Mouse (Mus musculus) kidney, postnatal 0 days (tissue): Measurements from ENCODE around the gene Ptn. TPM values are rescaled to one million over a fixed set of nuclear protein-coding genes. Genes with fewer than 3 reads are reported as not detected.

Source experiments
- ATAC-seq: fragments of 200-750 bp; cut with Nextera tagmentation; replicated peaks from 2 replicates; pipeline ENCODE4 v1.8.0; 2017; ENCODE audit warnings: low read depth, moderate number of reproducible peaks, moderate TSS enrichment, moderate library complexity; ENCODE audit not compliant: low FRiP score
- DNase-seq: peaks from one replicate; pipeline ENCODE4 v3.0.0-alpha.2; 2016; ENCODE audit warnings: low spot score
- H3K27ac ChIP-seq: fragments of 300-500 bp; sonication (generic); 2 replicates; pipeline ENCODE4 v1.5.1; 2014; ENCODE audit warnings: mild to moderate bottlenecking
- H3K27me3 ChIP-seq: fragments of 300-500 bp; sonication (generic); 2 replicates; pipeline ENCODE4 v1.6.1; 2014; ENCODE audit warnings: low read length, mixed read lengths; ENCODE audit not compliant: insufficient read depth
- H3K36me3 ChIP-seq: fragments of 300-500 bp; sonication (generic); 2 replicates; pipeline ENCODE4 v1.6.1; 2014; ENCODE audit warnings: low read length, mixed read lengths; ENCODE audit not compliant: insufficient read depth
- H3K4me1 ChIP-seq: fragments of 300-500 bp; sonication (generic); replicated peaks from 2 replicates; pipeline ENCODE4 v1.6.1; 2014; ENCODE audit warnings: antibody characterized with exemption, low read length, mixed read lengths; ENCODE audit not compliant: insufficient read depth
- H3K4me2 ChIP-seq: fragments of 300-500 bp; sonication (generic); 2 replicates; pipeline ENCODE4 v1.6.1; 2014; ENCODE audit warnings: mild to moderate bottlenecking, low read length, moderate library complexity, mixed read lengths
- H3K4me3 ChIP-seq: fragments of 300-500 bp; sonication (generic); replicated peaks from 2 replicates; pipeline ENCODE4 v1.5.1; 2014; ENCODE audit warnings: low read depth, low read length
- H3K9ac ChIP-seq: fragments of 300-500 bp; sonication (generic); 2 replicates; pipeline ENCODE4 v1.6.1; 2014; ENCODE audit warnings: low read depth, low read length
- H3K9me3 ChIP-seq: fragments of 300-500 bp; sonication (generic); replicated peaks from 2 replicates; pipeline ENCODE4 v1.6.1; 2016; ENCODE audit warnings: low read length, inconsistent platforms, mixed read lengths
- CTCF ChIP-seq: IDR thresholded peaks from 2 replicates; pipeline ENCODE4 v1.5.1; 2016; ENCODE audit warnings: antibody characterized with exemption, low read depth, mild to moderate bottlenecking, moderate library complexity
- WGBS: fragments of 180-500 bp; shearing (Covaris S2); extraction: QIAGEN DNeasy Blood & Tissue Kit; methylation state at CpG from one replicate; pipeline ENCODE4 v1.1.7; 2014; 5-methylcytosine and 5-hydroxymethylcytosine counted together
- polyA plus RNA-seq: library from polyadenylated mRNA; unstranded; fragments of >200 nt; fragmentation: Nextera tagmentation; extraction: Ambion mirVana; gene quantifications from 2 replicates; pipeline ENCODE4 v1.2.1, GENCODE M21; 2015

The Ptn gene
- polyA plus RNA-seq, 1 experiment from 2014 or later: 449 TPM

DNA sequence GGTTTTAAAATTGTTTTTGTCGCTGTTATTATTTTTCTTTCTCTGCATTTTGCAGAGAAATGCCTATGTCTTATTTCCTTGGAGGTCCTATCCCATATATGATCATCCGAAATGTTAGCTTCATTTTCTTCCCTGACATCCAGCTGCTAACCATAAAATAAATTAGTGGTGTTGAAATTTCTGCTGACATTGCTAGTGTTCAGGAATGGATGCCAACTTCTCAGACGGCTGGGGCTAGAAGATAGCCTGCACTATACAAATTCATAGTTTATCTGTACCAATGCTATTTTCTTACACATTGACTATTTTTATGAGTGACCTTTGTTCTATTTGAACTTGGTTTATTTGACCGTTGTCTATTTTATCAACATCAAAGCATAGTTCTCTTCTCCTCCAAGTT lies 20.8 kb downstream of the Ptn start:
- no peak overlapping the region for H3K27ac ChIP-seq
- no peak overlapping the region for H3K4me3 ChIP-seq
- no peak overlapping the region for H3K4me2 ChIP-seq
- no peaks in the 10 kb centered on the region for H3K9me3 ChIP-seq
- TF ChIP-seq CTCF: no peak
- ATAC-seq (no peak), DNase-seq (no peak)
- no peaks in the 10 kb centered on the region for H3K36me3 ChIP-seq
- no peaks in the 10 kb centered on the region for H3K27me3 ChIP-seq
- H3K4me1 ChIP-seq: 0 out of 2 replicates have a peak, but pooled peaks cover 8% of the 10 kb centered on the region
- H3K9ac ChIP-seq: no peak overlapping the region
- WGBS: 47% methylated on average over 4 of the region's 4 CpGs

GRCm38 (mm10) chr6:36788576-36789191 lies 21.3 kb downstream of the Ptn start:
- H3K4me1 ChIP-seq: 0 out of 2 replicates have a peak, but pooled peaks cover 8% of the 10 kb centered on the region
- H3K27ac ChIP-seq: peak overlapping the region; percentile 47; the same call in 1 of the 2 replicates
- H3K4me3 ChIP-seq: no peak overlapping the region
- H3K9ac ChIP-seq: no peak overlapping the region
- no peaks in the 10 kb centered on the region for H3K36me3 ChIP-seq
- no peaks in the 10 kb centered on the region for H3K27me3 ChIP-seq
- peak overlapping the region; percentile 42 for H3K4me2 ChIP-seq
- peak; percentile 89 for ATAC-seq
- no peaks in the 10 kb centered on the region for H3K9me3 ChIP-seq
- 39% methylated on average over 12 of the region's 12 CpGs for WGBS
- no peak for TF ChIP-seq CTCF
- DNase-seq: peak; percentile 76

GRCm38 (mm10) chr6:36784682-36785208 lies 25.3 kb downstream of the Ptn start:
- TF ChIP-seq CTCF: no peak
- no peaks in the 10 kb centered on the region for H3K27me3 ChIP-seq
- H3K9ac ChIP-seq: no peak overlapping the region
- no peak for ATAC-seq
- no peaks in the 10 kb centered on the region for H3K36me3 ChIP-seq
- 0 out of 2 replicates have a peak, but pooled peaks cover 8% of the 10 kb centered on the region for H3K4me1 ChIP-seq
- WGBS: 46% methylated on average over 3 of the region's 3 CpGs
- DNase-seq: no peak
- H3K4me3 ChIP-seq: no peak overlapping the region
- H3K27ac ChIP-seq: no peak overlapping the region
- H3K4me2 ChIP-seq: no peak overlapping the region
- no peaks in the 10 kb centered on the region for H3K9me3 ChIP-seq

GRCm38 (mm10) chr6:36782481-36782880 lies 27.5 kb downstream of the Ptn start:
- no peak for TF ChIP-seq CTCF
- H3K9me3 ChIP-seq: no peaks in the 10 kb centered on the region
- H3K4me2 ChIP-seq: no peak overlapping the region
- no peak overlapping the region for H3K27ac ChIP-seq
- 61% methylated on average over 4 of the region's 4 CpGs for WGBS
- 0 out of 2 replicates have a peak, but pooled peaks cover 8% of the 10 kb centered on the region for H3K4me1 ChIP-seq
- ATAC-seq (no peak), DNase-seq (no peak)
- H3K36me3 ChIP-seq: no peaks in the 10 kb centered on the region
- no peak overlapping the region for H3K9ac ChIP-seq
- no peak overlapping the region for H3K4me3 ChIP-seq
- no peaks in the 10 kb centered on the region for H3K27me3 ChIP-seq

DNA sequence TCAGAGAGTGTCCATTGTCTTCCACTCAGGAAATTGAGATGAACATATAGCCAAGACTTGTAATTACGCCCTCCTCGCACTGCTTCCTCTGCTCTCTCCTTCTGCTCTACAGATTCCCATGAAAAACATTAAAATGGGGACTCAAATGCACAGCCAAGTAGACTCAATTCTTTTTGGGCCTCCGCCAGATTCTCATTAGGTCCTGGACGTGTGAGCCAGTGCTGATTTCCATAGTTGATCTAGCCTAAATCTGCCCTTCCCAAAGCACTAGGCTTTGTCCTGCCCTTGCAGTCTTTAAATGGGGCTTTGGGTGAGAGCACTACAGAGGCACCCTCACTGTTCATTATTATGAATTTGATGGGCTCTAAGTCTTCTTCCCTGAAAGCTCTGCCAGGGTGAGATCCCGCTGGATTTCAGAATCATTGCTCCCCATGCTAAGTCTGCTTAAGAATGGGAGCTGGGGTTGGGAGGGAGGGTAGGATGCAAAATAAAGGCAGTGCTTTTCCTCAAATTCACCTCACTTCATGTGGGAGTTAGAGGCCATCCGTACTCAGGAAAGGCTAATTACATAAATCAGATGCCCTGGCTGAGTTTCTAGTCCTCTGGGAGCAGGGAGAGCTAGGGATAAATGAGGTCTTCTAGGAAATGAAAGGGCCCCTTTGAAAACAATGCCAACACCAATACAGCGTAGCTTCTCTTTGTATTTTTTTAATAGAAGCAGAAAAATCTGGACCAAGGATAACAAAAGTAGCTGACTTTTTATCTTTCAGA lies 32.3 kb downstream of the Ptn start:
- Histone ChIP-seq H3K36me3 (no peaks in the 10 kb centered on the region), H3K4me1 (0 out of 2 replicates have a peak, but pooled peaks cover 8% of the 10 kb centered on the region), H3K27me3 (no peaks in the 10 kb centered on the region), H3K27ac (peak overlapping the region; percentile 60), H3K4me3 (no peak overlapping the region), H3K4me2 (no peak overlapping the region), H3K9ac (no peak overlapping the region), H3K9me3 (no peaks in the 10 kb centered on the region)
- DNase-seq: peak; percentile 85
- WGBS: 38% methylated on average over 7 of the region's 7 CpGs
- no peak for ATAC-seq
- no peak for TF ChIP-seq CTCF

DNA sequence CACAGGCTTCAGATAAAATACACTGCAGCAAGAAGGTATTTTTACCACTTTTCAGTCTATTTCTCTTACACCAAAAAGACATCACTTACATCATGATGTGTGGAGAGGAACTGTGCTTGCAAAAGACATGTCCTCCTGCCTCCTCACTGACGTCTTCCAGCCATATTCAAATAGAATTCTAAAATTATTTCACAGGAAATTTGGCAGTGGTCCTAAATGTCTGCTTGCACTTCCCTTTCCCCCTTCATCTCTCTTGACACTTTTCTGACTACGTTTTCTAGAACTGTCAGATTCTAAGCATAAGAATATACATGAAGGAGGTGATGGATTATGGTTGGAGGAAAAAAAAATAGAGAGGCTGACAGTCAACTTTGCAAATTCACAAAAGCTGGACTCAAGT lies 33.0 kb downstream of the Ptn start:
- no peaks in the 10 kb centered on the region for H3K36me3 ChIP-seq
- no peak for ATAC-seq
- TF ChIP-seq CTCF: no peak
- H3K4me2 ChIP-seq: no peak overlapping the region
- WGBS: 48% methylated on average over 2 of the region's 2 CpGs
- H3K9me3 ChIP-seq: no peaks in the 10 kb centered on the region
- H3K9ac ChIP-seq: no peak overlapping the region
- H3K27me3 ChIP-seq: no peaks in the 10 kb centered on the region
- 0 out of 2 replicates have a peak, but pooled peaks cover 8% of the 10 kb centered on the region for H3K4me1 ChIP-seq
- peak; percentile 52 for DNase-seq
- H3K27ac ChIP-seq: 0 out of 2 replicates have a peak overlapping the region, but pooled peaks have one; percentile 60
- H3K4me3 ChIP-seq: no peak overlapping the region
